Mouse (Mus musculus) thymus, adult 2 months (tissue): ENCODE measurements around the gene Ldlrad3. TPM values are rescaled to one million over a fixed set of nuclear protein-coding genes. Genes with fewer than 3 reads are reported as not detected.

Experiments used
- DNase-seq: peaks from one replicate; pipeline ENCODE4 v3.0.0; 2021
- H3K27ac ChIP-seq: fragments of 200-500 bp; 2 replicates; pipeline ENCODE4 v1.5.1; 2012; ENCODE audit warnings: low read length, control low read depth; ENCODE audit not compliant: control insufficient read depth, insufficient read depth
- H3K27me3 ChIP-seq: fragments of 200-500 bp; 2 replicates; pipeline ENCODE4 v1.6.1; 2012; ENCODE audit warnings: mild to moderate bottlenecking, low read length, moderate library complexity, mixed read lengths; ENCODE audit not compliant: control insufficient read depth, insufficient read depth
- H3K36me3 ChIP-seq: fragments of 200-500 bp; 2 replicates; pipeline ENCODE4 v1.6.1; 2012; ENCODE audit warnings: mild to moderate bottlenecking, low read length, moderate library complexity; ENCODE audit not compliant: control insufficient read depth, insufficient read depth
- H3K4me1 ChIP-seq: fragments of 200-500 bp; replicated peaks from 2 replicates; pipeline ENCODE4 v1.6.1; 2012; ENCODE audit warnings: low read length; ENCODE audit not compliant: control insufficient read depth, insufficient read depth
- H3K4me3 ChIP-seq: fragments of 200-500 bp; 2 replicates; pipeline ENCODE4 v1.5.1; 2012; ENCODE audit warnings: mild to moderate bottlenecking, low read length, control low read depth, moderate library complexity; ENCODE audit not compliant: control insufficient read depth, insufficient read depth
- CTCF ChIP-seq: fragments of 200-500 bp; IDR thresholded peaks from 2 replicates; pipeline ENCODE4 v1.5.1; 2012; ENCODE audit warnings: mild to moderate bottlenecking, control low read depth, low read length, moderate library complexity, borderline replicate concordance; ENCODE audit not compliant: control insufficient read depth, poor library complexity, insufficient read depth; ENCODE audit errors: extremely low read depth
- POLR2A ChIP-seq: fragments of 200-500 bp; IDR thresholded peaks from 2 replicates; pipeline ENCODE4 v1.6.1; 2012; ENCODE audit warnings: mild to moderate bottlenecking, low read length, control low read depth, moderate library complexity; ENCODE audit not compliant: control insufficient read depth, poor library complexity, insufficient read depth; ENCODE audit errors: extremely low read depth
- WGBS: fragments of 180-500 bp; shearing (Covaris S2); methylation state at CpG from one replicate; pipeline ENCODE4 v1.1.7; 2018; 5-methylcytosine and 5-hydroxymethylcytosine counted together
- polyA plus RNA-seq: library from polyadenylated mRNA; depleted of rRNA; stranded (reverse); fragments of >200 nt; gene quantifications from 2 replicates; pipeline ENCODE4 v1.2.3, GENCODE M21; 2012

Ldlrad3 gene
- polyA plus RNA-seq, 1 experiment = 12.9 TPM

DNA sequence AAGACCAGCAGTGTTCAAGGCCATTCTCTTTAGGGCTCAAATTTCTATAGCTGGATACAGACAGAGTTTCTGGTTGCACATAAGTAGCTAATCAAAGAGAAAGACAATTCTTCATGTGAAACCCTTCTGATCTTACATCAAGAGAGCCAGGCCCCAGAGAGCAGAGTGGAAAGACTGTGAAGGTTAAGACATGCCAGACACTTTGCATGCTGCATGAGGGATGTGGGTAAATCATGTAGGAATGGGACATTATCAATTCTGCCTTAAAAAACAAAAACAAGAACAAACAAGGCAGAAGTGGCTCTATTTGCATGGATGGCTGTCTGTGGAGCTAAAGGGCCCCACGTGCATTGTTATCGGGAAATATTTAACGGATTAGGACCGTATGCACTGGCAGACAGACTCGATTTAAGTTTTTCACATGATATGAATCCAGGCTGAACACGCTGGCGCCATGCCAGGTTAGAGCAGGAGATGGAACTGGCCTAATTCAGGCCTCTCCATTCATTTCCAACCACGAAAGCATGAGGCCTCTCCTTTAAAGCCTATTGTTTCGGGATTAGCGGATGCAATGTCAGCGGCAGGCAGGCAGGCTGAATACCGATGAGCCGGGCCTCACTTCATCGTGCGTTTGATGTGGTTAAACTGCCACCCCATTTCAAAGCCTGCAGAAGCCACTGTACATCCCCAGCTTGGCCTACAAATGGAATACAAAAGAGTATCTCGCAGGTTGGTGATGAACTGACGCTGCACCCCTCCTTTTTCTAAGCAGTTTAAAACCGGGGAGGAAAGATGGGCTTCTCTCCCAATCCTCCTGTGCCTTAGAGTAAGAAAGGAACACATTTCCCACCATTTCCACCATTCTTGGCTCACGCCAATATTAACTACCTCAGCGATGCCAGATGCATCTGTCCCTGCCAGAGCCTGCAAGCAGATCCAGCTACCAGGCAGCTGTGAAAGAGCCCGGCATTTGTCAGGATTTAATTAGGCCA lies 207.4 kb downstream of the Ldlrad3 start:
- 23% methylated on average over 21 of the region's 21 CpGs for WGBS
- peaks cover 64% of the 10 kb centered on the region for H3K4me1 ChIP-seq
- no peaks in the 10 kb centered on the region for H3K36me3 ChIP-seq
- DNase-seq = peak; percentile 63
- TF ChIP-seq POLR2A = no peak
- TF ChIP-seq CTCF = no peak
- H3K27ac ChIP-seq = peak overlapping the region; percentile 55
- H3K4me3 ChIP-seq = no peak overlapping the region
- no peaks in the 10 kb centered on the region for H3K27me3 ChIP-seq

DNA sequence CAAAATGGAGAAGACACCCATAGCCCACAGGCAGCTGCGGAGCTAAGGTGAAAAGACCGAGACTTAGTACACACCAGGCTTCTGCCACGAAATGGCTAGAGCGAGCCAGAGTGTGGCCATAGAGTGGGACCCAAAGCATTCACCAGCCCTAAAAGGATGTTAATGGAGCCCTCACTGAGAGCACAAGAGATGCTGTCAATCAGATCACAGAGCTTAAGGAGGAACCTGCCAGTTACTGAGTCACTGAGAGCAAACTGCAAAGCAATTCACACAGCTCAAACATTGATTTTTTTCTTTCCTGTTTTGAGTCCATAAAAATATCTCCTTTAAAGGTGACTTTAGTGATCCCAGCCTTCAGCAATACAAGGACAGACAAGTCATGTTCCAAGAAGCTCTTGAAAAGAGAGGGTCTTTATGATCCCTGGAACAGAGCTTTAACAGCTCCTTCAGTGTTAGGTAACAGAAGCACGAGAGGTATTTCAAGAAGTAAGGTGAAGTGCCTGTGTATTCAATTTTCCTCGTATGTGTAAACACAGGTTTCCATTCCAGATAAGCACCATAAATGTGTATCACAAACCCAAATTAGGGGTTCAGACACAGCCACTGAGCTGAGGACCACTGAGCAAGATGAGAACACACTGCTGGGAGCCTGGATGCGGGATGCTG lies 209.7 kb downstream of the Ldlrad3 start:
- Histone ChIP-seq H3K27me3 (no peaks in the 10 kb centered on the region), H3K4me1 (peaks cover 47% of the 10 kb centered on the region), H3K27ac (no peak overlapping the region), H3K36me3 (no peaks in the 10 kb centered on the region), H3K4me3 (no peak overlapping the region)
- TF ChIP-seq POLR2A (no peak), CTCF (no peak)
- DNase-seq = no peak
- 97% methylated on average over 7 of the region's 7 CpGs for WGBS

DNA sequence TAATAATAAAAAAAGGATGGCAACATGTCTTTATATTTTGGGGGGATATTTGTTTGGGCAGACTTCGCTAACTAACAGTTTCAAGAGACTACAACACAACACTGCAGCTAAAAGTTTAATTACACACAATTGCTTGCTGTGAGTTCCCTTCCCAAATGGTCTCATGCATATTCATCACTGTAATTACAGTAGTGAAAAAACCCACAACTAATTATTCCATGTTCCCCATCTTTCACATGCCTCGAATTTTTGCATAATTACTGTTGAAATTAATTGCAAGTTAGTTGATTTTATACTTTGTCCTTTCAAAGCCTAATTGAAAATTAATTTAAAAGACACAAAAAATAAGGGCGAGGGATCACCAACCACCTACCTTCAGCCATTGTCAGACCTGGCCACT lies 212.4 kb downstream of the Ldlrad3 start:
- Histone ChIP-seq H3K4me1 (peaks cover 24% of the 10 kb centered on the region), H3K27me3 (no peaks in the 10 kb centered on the region), H3K4me3 (no peak overlapping the region), H3K36me3 (no peaks in the 10 kb centered on the region), H3K27ac (no peak overlapping the region)
- TF ChIP-seq CTCF (no peak), POLR2A (no peak)
- no peak for DNase-seq
- 92% methylated on average over 3 of the region's 3 CpGs for WGBS

DNA sequence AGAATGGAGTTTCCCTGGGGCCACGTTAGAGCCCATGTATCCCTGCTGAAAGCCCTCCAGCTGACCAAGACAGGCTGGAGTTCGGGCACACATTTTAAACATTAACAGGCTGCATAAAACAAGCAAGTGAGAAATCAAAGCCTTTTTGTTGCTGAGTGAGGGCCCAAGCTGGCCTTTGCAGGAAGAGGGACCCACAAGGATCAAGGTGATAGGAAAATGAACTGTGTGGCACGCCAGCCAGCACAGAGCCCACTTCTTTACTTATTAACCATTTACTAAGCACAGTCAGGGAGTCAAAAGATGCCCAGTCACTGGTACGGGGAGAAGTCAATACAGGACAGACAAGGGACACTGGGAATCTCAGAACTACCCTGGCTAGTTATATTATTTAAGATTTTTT lies 218.6 kb downstream of the Ldlrad3 start:
- H3K4me3 ChIP-seq = no peak overlapping the region
- DNase-seq = no peak
- H3K27me3 ChIP-seq = no peaks in the 10 kb centered on the region
- H3K4me1 ChIP-seq = peaks cover 4% of the 10 kb centered on the region
- no peak for TF ChIP-seq CTCF
- no peak for TF ChIP-seq POLR2A
- H3K36me3 ChIP-seq = no peaks in the 10 kb centered on the region
- no peak overlapping the region for H3K27ac ChIP-seq
- 95% methylated on average over 4 of the region's 4 CpGs for WGBS

DNA sequence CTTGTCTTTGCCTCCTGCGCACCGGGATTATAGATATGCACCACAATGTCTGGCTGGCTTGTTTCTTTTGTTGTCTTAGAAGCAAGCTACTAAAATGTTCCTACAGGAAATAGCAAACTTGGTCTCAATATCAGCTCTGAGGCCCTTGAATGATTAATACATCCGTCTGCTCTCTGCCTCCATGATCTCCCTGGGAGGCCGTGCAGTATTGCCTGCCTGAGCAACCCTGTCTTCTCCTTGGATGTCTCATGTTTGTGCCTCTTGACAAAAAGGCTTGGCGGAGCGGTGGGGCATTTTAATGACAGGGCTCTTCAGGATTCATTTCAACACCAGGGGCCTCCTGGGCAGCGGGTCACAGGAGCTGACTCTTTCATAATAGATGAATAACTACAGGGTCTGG lies 219.0 kb downstream of the Ldlrad3 start:
- H3K4me1 ChIP-seq = peaks cover 3% of the 10 kb centered on the region
- H3K27me3 ChIP-seq = no peaks in the 10 kb centered on the region
- H3K27ac ChIP-seq = no peak overlapping the region
- no peak overlapping the region for H3K4me3 ChIP-seq
- no peaks in the 10 kb centered on the region for H3K36me3 ChIP-seq
- 97% methylated on average over 7 of the region's 7 CpGs for WGBS
- no peak for TF ChIP-seq POLR2A
- no peak for DNase-seq

DNA sequence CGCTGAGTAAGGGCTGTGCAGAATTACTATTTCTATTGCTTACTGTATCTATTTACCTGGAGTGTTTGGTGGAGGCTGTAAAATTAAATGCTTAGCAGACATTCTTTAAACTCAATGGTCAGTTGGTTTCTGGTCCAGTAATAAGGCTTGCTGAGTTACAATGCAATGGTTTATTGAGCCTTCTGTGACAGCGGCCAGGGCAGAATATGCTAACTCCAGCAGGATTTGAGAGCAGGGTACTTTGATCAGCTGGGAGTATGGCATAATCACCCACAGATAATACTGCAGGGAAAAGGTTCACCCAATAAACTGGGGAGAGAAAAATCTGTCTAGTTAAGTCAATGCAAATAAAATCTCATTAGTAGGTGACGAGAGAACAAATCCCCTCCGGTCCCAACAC lies 220.2 kb downstream of the Ldlrad3 start:
- no peaks in the 10 kb centered on the region for H3K36me3 ChIP-seq
- H3K27me3 ChIP-seq = no peaks in the 10 kb centered on the region
- no peak for DNase-seq
- TF ChIP-seq CTCF (no peak), POLR2A (no peak)
- H3K27ac ChIP-seq = no peak overlapping the region
- over 99% methylated on average over 4 of the region's 4 CpGs for WGBS
- no peaks in the 10 kb centered on the region for H3K4me1 ChIP-seq
- no peak overlapping the region for H3K4me3 ChIP-seq
